Mouse (Mus musculus) stomach, postnatal 0 days (tissue): ENCODE results near the gene Meltf.

ENCODE experiments used
- CTCF ChIP-seq: IDR thresholded peaks from 2 replicates; pipeline ENCODE4 v1.5.1; 2016; ENCODE audit warnings: antibody characterized with exemption, low read depth, mild to moderate bottlenecking, moderate library complexity
- EP300 ChIP-seq: optimal IDR thresholded peaks from 2 replicates; pipeline ENCODE3; 2016; ENCODE audit warnings: antibody characterized with exemption

DNA sequence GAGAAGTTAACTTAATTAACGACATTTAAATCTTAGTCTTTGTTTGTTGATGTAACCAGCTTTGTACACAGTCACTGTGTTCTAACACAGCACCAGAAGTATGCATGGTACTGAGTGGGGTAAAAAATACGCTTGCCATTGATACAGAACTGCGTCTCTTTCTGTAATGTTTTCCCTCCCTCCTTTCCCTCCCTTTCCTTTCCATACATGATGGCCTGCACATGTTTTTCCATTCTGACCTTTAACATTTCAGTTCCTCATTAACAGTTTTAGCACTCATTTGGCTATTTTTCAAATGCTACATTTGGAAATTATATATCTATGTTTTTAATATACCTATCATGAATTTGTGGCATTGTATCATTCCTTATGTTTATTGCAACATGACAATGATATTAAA lies 34.4 kb upstream of the Meltf start:
- no peak for TF ChIP-seq CTCF
- TF ChIP-seq EP300: no peak
